Mouse (Mus musculus) cerebellum, adult 11-12 months (tissue): ENCODE measurements around the gene Ticrr.
A peak's percentile ranks its signal among the peaks of the same experiment; 100 is the strongest.

ENCODE experiments used
- DNase-seq: peaks from one replicate; pipeline ENCODE4 v3.0.0; 2022

Ticrr gene

GRCm38 (mm10) chr7:79659578-79660290, at the start of gene Ticrr:
Gene Ticrr (plus strand): TSS chr7:79660196.
- peak; percentile 91 for DNase-seq

- no peak for DNase-seq
Observed at GRCm38 (mm10) chr7:79611901-79612300, 48.1 kb upstream of the Ticrr start.

- DNase-seq: no peak
Observed at GRCm38 (mm10) chr7:79612783-79613182, 47.2 kb upstream of the Ticrr start.

GRCm38 (mm10) chr7:79613314-79613713, 46.7 kb upstream of the Ticrr start:
- DNase-seq: no peak

GRCm38 (mm10) chr7:79615008-79615407, 45.0 kb upstream of the Ticrr start:
- no peak for DNase-seq

- DNase-seq: no peak
Observed at GRCm38 (mm10) chr7:79615941-79616340, 44.1 kb upstream of the Ticrr start.

- no peak for DNase-seq
Observed at GRCm38 (mm10) chr7:79617418-79617817, 42.6 kb upstream of the Ticrr start, which contains the start of gene Rhcg. Gene Rhcg (minus strand): TSS chr7:79617657.

GRCm38 (mm10) chr7:79619493-79619892, 40.5 kb upstream of the Ticrr start:
- no peak for DNase-seq

GRCm38 (mm10) chr7:79623086-79623485, 36.9 kb upstream of the Ticrr start:
- DNase-seq: no peak

GRCm38 (mm10) chr7:79626170-79626569, 33.8 kb upstream of the Ticrr start:
- DNase-seq: no peak

GRCm38 (mm10) chr7:79628271-79628913, 31.6 kb upstream of the Ticrr start:
- DNase-seq: no peak

- no peak for DNase-seq
Observed at GRCm38 (mm10) chr7:79631773-79632348, 28.1 kb upstream of the Ticrr start.

GRCm38 (mm10) chr7:79647233-79647632, 12.8 kb upstream of the Ticrr start:
- no peak for DNase-seq

GRCm38 (mm10) chr7:79649005-79649404, 11.0 kb upstream of the Ticrr start:
- DNase-seq: peak; percentile 3

- DNase-seq: no peak
Observed at GRCm38 (mm10) chr7:79654185-79654584, 5.8 kb upstream of the Ticrr start.

- no peak for DNase-seq
Observed at GRCm38 (mm10) chr7:79654586-79654985, 5.4 kb upstream of the Ticrr start.

- no peak for DNase-seq
Observed at GRCm38 (mm10) chr7:79660291-79661150, 525 bp downstream of the Ticrr start.

GRCm38 (mm10) chr7:79661253-79661890, 1.4 kb downstream of the Ticrr start:
- DNase-seq: no peak

GRCm38 (mm10) chr7:79666690-79667089, 6.7 kb downstream of the Ticrr start:
- no peak for DNase-seq

GRCm38 (mm10) chr7:79670900-79671604, 11.1 kb downstream of the Ticrr start:
- DNase-seq: no peak

- no peak for DNase-seq
Observed at GRCm38 (mm10) chr7:79679186-79679585, 19.2 kb downstream of the Ticrr start.

- DNase-seq: no peak
Observed at GRCm38 (mm10) chr7:79680231-79680630, 20.2 kb downstream of the Ticrr start.
